Mouse (Mus musculus): ENCODE data around the gene Cfhr2.
"Not testable (repeated sequence)": the region's sequence is repeated elsewhere in the genome, so short reads cannot be mapped to it uniquely, and the experiment has no call there.

Gene Cfhr2

DNA sequence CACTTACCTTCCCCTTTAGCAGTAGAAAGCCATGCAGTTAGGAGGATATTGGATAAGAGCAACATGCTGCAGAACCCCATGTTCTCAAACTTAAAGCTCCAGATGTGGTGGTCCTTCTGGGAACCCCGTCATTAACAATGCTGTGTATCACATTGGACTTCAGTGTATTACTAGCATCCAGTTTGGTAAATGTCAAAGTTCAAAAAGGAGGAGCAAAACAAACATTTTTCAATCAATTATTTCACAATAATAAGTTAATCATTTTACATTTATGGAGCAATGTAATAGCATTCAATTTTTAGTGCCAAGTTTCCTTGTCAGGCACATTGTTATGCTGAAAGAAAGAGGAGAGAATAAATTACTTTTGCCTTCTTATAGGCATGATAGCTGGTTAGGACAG, at the start of gene Cfhr2:
Cfhr2 (minus strand) TSS at position 155 of the 400 bp plus-strand sequence.
- no peak for DNase-seq

DNA sequence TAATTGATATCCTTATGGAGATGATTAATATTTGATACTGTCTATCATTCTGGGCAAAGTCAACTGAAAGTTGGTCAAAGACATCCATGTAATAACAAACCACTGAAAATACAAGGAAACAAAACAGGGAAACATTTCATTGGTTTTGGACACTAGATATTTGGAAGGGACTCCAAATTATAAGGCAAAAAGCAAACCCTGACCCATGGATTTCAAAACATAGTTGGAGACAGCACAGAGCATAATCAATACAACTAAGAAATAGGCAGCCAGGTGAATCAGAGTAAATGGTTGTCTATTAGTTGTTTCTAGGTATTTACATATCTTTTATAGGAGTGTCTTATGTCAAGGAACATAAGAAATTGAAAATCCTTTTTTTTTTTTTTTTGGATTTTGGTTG, 5.2 kb upstream of the Cfhr2 start:
- DNase-seq = no peak

DNA sequence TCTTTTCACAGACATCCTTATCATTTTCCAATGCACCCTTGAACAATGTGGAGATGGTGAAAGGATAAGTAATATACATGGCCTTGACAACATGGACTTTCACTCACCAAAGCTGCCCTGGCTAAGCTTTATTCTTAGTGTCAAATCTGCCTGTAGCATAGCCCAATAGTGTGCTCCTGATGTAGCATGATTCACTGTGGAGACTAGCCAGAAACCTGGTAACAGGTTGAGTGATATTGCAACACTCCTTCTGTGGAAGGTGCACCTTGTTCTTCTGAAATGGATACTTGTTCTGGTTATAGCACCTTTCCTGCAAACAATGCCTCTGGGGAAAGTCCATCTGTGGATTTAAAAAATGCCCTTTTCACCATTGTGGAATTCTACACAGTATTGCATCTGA, 1.7 kb upstream of the Cfhr2 start:
- DNase-seq = no peak

DNA sequence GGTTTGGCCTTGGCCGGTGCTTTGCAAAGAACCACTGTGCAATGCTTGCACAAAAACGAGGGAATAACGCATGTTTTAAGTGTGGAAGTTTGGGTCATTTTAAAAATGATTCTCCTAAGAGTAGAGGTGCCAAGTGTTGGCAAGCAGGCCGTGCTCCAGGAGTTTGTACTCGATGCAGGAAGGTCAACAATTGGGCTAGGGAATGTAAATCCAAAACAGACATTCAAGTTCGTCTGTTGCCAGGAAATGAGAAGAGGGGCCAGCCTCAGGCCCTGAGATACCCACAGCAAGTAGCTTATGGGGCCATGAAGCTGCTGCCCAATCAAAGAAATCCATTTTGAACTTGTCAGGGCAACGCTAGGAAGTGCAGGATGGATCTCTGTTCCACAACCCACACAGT, 18.8 kb downstream of the Cfhr2 start:
- DNase-seq = no peak

DNA sequence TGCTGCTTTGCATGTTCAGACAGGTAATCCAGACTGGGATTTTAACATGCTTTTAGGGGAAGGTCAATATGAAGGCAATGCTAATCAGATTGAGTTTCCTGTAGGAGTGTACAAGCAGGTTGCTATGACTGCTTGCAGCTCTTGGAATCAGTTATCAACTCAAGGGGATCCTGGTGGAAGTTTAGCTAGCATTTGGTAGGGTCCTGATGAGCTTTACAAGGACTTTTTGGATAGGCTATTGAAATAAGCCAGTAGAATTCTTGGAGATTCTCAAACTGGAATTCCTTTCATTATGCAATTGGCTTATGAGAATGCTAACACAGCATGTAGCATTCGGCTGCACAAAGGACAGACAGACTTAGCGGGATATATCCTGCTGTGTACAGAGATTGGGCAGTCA, 19.2 kb downstream of the Cfhr2 start:
- DNase-seq = no peak

DNA sequence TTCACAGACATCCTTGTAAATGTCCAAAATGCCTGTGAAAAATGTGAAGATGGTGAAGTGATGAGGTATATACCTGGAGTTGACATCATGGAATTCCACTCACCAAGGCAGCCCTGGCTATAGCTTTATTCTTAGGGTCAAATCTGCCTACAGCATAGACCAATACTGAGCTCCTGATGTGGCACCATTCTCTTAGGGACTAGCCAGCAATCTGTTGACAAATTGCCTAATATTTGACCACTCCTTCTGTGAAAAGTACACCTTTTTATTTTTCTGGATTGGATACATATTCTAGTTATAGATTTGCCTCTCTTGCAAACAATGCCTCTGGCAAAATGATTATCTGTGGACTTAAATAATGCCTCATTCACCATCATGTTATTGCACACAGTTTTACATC, 49.9 kb downstream of the Cfhr2 start:
- no peak for DNase-seq

DNA sequence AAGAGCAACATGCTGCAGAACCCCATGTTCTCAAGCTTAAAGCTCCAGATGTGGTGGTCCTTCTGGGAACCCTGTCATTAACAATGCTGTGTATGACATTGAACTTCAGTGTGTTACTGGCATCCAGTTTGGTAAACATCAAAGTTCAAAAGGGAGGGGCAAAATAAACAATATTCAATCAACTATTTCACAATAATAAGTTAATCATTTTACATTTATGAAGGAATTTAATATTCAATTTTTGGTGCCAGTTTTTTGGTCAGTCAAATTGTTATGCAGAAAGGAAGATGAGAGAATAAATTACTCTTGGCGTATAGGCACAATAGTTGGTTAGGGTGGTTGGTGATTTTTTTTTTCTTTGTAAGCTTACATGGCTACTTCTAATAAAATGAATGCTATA, 77.4 kb downstream of the Cfhr2 start, which contains the start of gene Gm4788:
Gm4788 (minus strand) TSS at position 101 of the 400 bp plus-strand sequence.
- DNase-seq = no peak

DNA sequence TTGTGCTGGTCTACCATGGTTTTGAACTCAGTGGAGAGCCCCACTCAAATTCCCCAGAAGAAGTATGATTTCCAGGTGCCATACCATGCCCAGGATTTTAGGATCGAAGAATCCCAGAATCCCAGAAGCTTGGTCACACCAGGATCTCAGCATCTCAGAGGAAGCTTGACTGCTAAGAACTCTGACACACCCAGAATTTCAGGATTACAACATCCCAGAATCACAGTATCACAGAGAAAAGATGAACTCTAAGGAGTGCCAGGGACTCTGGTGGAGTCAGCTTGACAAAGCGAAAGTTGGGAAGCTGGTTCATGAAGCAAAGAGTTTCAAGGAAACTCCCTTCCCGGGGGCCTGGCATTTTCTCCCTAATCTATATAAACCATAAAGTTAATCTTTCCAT, 88.6 kb downstream of the Cfhr2 start:
- not testable (repeated sequence) for DNase-seq

Measured in right cerebral cortex, postnatal 14 days (tissue).